In genomic region chr7:118277335-118277910, GRCm38 (mm10) we compare ENCODE assay signal across 8 mouse cellular contexts. TPM values are rescaled to one million over a fixed set of nuclear protein-coding genes. Genes with fewer than 3 reads are reported as not detected.
DNase-seq lines count a peak whose midpoint lies in the region; ATAC-seq and TF ChIP-seq lines count a peak whose summit lies in the region.

No protein-coding gene starts in this region.

- H3K4me2 ChIP-seq in lung, embryonic 14.5 days: no peak overlapping the region
- no peak overlapping the region for H3K4me2 ChIP-seq in midbrain, embryonic 11.5 days

- H3K4me3 ChIP-seq in lung, embryonic 14.5 days (ENCODE audit: low read depth, low read length): no peak overlapping the region
- no peak overlapping the region for H3K4me3 ChIP-seq in midbrain, embryonic 11.5 days (ENCODE audit: low read depth, low read length)

- H3K9ac ChIP-seq in lung, embryonic 14.5 days: no peak overlapping the region
- H3K9ac ChIP-seq in midbrain, embryonic 11.5 days (ENCODE audit: low read length): no peak overlapping the region

- no peaks in the 10 kb centered on the region for H3K4me1 ChIP-seq in lung, embryonic 14.5 days (ENCODE audit: insufficient read depth)
- H3K4me1 ChIP-seq in midbrain, embryonic 11.5 days (ENCODE audit: control insufficient read depth, insufficient read depth, low read length): no peaks in the 10 kb centered on the region; the same call in 1 of the 2 replicates

- 73% methylated on average over 11 of the region's 11 CpGs for WGBS in lung, embryonic 14.5 days
- WGBS in midbrain, embryonic 11.5 days: 80% methylated on average over 11 of the region's 11 CpGs

- ATAC-seq in activated CD4-positive, CD25-positive, alpha-beta regulatory T cell, adult 4 months: peak; percentile 82
- no peak for ATAC-seq in lung, embryonic 14.5 days (ENCODE audit: insufficient read depth)
- ATAC-seq in midbrain, embryonic 11.5 days (ENCODE audit: low FRiP score): no peak

- no peak for TF ChIP-seq CTCF in lung, embryonic 14.5 days (IDR thresholded peaks at IDR 0.05; ENCODE audit: low read depth)

- no peaks in the 10 kb centered on the region for H3K27me3 ChIP-seq in lung, embryonic 14.5 days (ENCODE audit: insufficient read depth, low read length)
- H3K27me3 ChIP-seq in midbrain, embryonic 11.5 days (ENCODE audit: control insufficient read depth, insufficient read depth, low read length): no peaks in the 10 kb centered on the region

- intact Hi-C loops in heart, postnatal 25 days (cut with DNase I): loop anchor here (5.0 kb wide), 1 partner anchor 35 kb away; the partner anchor contains the start of gene Smg1

- no peaks in the 10 kb centered on the region for H3K36me3 ChIP-seq in lung, embryonic 14.5 days (ENCODE audit: insufficient read depth)
- no peaks in the 10 kb centered on the region for H3K36me3 ChIP-seq in midbrain, embryonic 11.5 days (ENCODE audit: control insufficient read depth, insufficient read depth, low read length)

- no peak overlapping the region for H3K27ac ChIP-seq in lung, embryonic 14.5 days (ENCODE audit: low read depth)
- no peak overlapping the region for H3K27ac ChIP-seq in midbrain, embryonic 11.5 days (ENCODE audit: low read depth, low read length)

- DNase-seq in testis, postnatal 14 days (ENCODE audit: low spot score): peak; percentile 44
- no peak for DNase-seq in testis, postnatal 10 days (ENCODE audit: low spot score)
- DNase-seq in heart, postnatal 25 days (ENCODE audit: low spot score): peak; percentile 14
- DNase-seq in lung, embryonic 14.5 days: peak; percentile 13
- no peak for DNase-seq in c-Kit-positive CD71-positive TER-119-positive erythroid progenitor cells, embryonic 14.5 days (ENCODE audit: low spot score)
- DNase-seq in embryo, embryonic 10 days (ENCODE audit: low spot score): no peak
- no peak for DNase-seq in midbrain, embryonic 11.5 days (ENCODE audit: low spot score, missing footprints)

- no peaks in the 10 kb centered on the region for H3K9me3 ChIP-seq in lung, embryonic 14.5 days (ENCODE audit: low read depth, low read length)
- H3K9me3 ChIP-seq in midbrain, embryonic 11.5 days (ENCODE audit: control insufficient read depth, low read length): no peaks in the 10 kb centered on the region

RNA-seq across cellular contexts. Expression of gene Smg1, which starts 34.0 kb away (rescaled TPM):
- 10 to 100 TPM; 24.8 to 30.0 TPM for polyA plus RNA-seq in activated CD4-positive, CD25-positive, alpha-beta regulatory T cell, adult 4 months (2017; shearing (Covaris generic))
- total RNA-seq in heart, postnatal 25 days (2021): 10 to 100 TPM; 35.9 to 41.0 TPM
- 28.1 and 28.3 TPM in 2 replicates for polyA plus RNA-seq in lung, embryonic 14.5 days (2014; fragmentation: Nextera tagmentation; extraction: Ambion mirVana)
- polyA plus RNA-seq in midbrain, embryonic 11.5 days (2014; fragmentation: Nextera tagmentation; extraction: Ambion mirVana): 17.4 and 19.1 TPM in 2 replicates

Comparison
In these comparisons a context has a peak if more than half of its experiments do, and no peak if none do; other contexts are left out.
1. DNase-seq: peak in testis, postnatal 14 days (single experiment), heart, postnatal 25 days (single experiment) and lung, embryonic 14.5 days (single experiment); none in testis, postnatal 10 days (single experiment), c-Kit-positive CD71-positive TER-119-positive erythroid progenitor cells, embryonic 14.5 days (single experiment), embryo, embryonic 10 days (single experiment) and midbrain, embryonic 11.5 days (single experiment).